Mouse (Mus musculus) layer of hippocampus, adult 11-12 months (tissue): ENCODE results near the gene Agbl1.
"Not testable (repeated sequence)": the region's sequence is repeated elsewhere in the genome, so short reads cannot be mapped to it uniquely, and the experiment has no call there.

Experiments used
- DNase-seq: peaks from one replicate; pipeline ENCODE4 v3.0.0; 2022; ENCODE audit warnings: low spot score

Agbl1 gene

DNA sequence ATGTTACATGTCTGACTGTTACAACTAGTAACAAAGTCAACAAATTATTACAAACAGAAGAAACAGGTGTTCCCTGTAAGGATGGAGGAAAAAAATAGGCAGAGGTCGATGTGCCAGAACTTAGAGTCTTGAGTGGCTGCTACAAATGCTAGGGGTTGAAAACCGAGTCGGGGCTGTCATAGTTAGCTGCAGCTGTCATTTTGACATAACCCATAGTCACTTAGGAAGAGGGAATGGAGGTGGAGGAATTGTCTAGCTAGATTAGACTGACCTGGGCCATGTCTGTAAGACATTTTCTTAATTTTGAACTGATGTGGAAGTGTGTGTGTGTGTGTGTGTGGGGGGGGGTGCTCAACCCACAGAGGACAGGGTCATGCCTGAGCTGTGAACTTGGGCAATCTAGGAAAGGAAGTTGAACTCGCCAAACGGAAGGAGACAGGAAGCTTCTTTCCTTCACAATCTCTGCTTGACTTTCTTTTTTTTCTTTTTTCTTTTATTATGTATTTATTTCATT, 364.9 kb downstream of the Agbl1 start:
- no peak for DNase-seq

DNA sequence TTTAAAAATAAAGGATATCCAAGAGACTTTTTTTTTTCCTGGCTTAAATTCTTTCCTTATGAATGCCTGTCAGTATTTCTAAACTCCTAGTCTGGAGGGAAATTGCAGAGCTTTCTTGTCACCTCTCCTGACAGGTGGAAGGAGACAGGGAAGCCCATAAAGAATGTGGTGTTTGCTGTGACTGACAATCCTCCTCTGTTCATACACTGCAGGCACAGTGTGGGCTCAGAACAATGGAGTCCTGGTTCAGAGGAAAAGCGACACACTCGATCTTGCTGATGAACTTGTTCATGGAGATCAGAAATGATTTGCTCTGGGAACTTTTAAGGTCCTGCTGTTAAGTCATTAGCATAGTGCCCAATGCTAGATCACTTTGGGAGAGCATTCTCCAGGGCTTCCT, 368.1 kb downstream of the Agbl1 start:
- no peak for DNase-seq

DNA sequence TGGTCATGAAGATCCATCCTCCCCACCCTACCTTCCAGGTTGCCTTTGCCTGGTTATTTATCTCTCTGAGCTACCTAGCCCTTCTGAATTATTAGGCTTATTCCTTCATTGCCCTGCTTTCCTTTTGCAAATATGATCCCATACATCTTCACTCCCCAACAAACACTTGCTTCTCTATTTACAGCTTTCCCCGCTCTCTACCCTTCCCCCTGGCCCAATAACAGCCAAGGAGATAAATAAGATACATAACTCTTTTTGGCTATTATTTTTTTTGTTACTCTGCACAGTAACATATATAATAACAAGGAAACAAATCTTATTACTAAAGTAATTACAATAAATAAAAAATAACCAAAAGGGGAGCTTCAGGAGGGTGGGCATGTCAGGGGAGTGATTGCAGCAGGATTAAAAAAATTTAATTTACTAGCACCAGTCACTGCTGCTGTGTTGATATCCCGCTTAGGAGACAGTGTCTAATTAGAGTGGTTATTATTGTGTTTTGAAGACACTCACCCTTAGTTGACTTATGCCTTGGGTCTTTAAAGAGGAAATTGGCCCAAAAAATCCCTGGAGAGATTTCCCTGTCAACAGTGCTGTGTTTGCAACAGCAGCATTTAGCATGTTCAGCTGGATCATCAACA, 370.5 kb downstream of the Agbl1 start:
- DNase-seq, result no peak

DNA sequence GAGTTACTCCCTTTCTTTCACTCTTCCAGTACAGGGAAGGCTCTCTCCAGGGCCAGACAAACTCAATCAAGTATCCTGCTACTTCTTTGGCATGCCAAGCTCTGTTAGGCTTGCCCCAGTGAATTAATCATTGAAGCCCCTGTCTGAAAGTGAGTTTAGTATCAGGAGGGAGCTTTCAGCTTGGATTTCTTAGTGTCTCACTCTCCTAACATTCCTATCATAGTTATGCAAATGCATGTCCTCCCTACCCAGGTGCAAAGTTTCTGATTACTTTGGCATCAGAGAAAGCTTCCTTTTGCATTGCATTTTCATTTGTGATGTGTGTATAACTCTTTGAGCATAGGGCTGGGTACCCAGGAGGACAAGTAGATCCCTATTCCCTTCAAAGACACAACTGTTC, 399.8 kb downstream of the Agbl1 start:
- DNase-seq, result no peak

DNA sequence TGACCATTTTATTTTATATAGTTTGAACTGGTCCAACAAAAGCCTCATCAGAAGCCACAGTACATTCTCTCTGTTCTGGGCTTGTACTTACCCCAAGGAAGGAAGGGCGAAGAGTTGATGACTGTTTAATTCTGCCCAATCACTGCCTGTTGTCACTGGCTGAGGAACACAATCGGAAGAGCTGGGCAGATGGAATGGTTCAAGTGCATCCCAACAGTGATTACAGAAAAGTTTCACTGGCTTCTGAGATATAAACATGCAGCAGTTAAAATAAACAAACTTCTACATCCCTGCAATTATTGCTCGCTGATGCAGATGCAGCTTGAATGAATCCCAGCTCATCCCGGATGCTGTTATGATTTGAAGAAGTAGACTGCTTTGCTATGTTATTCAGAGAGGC, 421.3 kb downstream of the Agbl1 start:
- no peak for DNase-seq

DNA sequence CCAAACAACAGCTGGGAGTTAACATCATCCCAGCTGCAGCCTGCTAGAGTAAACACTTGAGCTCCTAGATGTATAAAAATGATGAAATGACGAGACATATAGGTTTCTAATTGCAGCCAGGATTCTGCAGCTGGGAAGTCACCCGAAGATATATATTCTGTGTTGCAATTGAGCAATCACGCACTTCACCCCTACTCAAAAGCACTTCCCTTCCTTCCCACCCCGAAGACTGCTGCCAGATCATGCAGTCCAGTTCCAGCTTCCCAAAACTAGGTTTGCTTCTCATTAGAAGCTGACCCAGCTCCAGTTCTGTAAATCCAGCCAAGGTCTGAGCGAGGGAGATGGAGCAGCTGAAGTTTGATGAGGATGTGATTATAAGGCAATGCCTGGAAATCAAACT, 431.4 kb downstream of the Agbl1 start:
- no peak for DNase-seq

DNA sequence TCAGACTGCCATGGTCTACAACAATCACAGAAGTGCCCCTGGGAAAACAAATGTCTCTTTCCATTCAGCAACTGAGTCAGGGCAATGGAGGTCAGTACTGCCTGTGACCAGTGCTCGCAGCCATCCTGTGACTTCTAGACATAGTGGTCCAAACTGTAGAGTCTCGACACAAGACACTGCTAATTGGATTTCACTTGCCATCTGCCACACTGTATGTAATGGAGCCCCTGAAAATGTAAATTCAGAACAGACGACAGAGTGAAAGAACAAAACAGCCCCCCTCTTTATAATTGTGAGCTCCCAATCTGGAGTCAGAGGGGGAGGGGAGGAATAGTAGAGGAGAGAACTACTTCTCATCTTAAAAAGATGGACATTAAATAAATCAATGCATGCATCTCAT, 445.2 kb downstream of the Agbl1 start:
- DNase-seq, result no peak

DNA sequence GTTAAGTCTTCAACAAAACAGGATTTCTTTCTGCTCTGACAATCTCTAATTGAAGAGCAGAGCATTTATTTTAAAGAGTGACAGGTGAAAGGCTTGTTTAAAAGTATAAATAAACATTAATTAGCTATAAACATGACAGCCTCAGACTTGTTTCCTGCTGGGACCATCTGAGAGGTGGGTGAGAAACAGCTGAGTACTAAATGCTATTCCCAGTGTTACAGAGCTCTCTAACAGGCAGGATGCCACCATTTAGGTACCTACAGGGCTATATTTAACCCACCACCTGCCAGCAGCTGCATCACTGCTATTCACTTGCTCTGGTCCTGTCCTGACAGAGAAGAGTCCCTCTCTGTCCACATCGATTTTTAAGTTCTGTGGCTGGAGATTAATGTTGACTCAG, 471.5 kb downstream of the Agbl1 start:
- DNase-seq, result peak; percentile 26

DNA sequence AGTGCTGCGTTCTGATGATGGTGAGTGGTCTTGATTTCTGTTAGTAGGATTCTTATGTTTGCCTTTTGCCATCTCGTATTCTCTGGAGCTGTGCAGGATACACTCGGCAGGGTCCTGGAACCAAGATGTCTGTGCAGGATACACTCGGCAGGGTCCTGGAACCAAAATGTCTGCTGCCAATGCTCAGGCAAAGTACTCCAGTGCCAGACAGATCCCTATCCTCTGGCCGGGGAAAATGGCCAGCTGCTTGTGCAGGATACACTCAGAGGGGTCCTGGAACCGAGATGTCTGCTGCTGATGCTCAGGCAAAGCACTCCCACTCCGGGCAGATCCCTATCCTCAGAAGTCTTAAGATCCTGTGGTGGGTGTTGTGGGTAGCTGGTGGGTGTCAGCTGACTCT, 502.5 kb downstream of the Agbl1 start:
- not testable (repeated sequence) for DNase-seq

DNA sequence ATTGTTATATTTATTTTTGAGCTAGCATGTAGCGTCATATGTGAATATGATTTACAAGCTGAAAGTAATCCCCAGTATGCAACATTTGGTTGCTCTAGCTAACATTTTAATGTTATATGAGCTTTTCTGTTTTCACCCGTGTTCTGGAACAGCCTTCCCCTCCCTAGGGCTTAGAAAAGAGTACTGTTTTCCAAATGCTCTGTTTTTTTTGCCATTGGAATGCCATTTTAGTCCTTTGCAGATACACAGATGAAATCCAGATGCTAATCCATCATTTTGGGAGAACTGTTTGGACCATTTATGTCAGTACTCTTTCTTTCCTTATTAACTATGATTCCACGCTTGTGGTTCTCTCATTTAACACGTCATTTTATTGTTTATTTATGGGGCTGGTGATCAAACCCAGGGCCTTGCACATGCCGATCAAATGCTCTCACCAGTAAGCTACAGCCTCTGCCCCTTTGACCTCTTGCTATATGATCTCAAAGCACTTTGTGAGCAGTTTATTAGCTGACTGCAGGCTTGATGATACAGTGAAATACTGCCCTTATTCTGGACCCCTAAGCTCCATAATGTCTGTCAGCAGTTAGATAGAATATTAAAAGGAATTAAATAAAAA, 547.7 kb downstream of the Agbl1 start:
- DNase-seq, result no peak

DNA sequence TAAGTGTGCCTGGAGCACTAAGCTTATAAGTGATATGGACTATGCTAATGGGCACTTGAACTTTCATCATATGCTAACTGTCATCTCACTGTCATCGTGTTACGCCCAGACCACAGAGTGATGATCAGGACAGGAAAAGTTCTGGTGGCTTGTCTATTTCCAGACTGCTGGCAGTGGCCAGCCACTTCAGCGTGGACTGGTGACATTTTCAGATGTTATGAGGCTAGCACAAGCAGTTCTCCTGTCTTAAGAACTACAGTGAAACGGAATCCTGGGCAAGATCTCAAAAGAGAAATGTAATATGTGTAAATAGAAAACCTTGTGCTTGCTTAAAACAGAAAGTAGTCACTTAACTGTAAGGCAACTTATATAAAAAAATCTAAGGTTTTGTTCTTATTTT, 550.8 kb downstream of the Agbl1 start:
- no peak for DNase-seq

DNA sequence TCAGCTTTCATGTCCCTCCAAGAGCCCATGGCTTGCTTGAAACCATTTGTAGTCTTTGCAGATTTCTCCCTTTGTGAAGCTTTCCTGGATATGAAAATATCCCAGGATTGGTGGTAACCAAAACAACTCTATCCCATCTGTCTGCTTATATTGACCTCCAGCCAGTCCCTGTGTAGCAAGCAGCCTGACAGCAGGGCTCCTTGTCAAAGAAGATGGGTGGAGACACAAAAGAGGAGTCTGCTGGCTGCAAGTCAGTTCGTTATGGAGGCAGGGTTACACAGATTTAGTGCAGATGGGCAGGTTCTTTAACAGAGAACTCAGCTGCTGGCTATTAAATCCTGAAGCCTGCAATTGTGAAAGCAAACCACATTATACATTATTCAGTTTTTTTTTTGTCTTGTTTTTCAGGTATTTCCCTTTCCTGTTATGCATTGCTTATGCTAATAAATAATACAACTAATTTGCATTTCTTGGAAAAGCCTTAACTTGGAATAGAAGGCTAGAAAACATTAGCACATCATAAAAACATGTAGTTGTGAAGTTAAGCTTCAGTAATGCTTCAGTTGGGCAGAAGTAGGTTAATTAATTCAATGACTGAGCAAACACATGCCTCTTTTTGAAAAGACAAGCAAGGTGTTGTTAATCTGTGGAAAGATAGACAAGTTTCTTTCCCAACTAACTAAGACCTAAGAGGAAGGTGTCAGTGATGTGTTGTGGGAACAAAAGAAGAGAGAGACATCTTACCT, 559.0 kb downstream of the Agbl1 start:
- no peak for DNase-seq

DNA sequence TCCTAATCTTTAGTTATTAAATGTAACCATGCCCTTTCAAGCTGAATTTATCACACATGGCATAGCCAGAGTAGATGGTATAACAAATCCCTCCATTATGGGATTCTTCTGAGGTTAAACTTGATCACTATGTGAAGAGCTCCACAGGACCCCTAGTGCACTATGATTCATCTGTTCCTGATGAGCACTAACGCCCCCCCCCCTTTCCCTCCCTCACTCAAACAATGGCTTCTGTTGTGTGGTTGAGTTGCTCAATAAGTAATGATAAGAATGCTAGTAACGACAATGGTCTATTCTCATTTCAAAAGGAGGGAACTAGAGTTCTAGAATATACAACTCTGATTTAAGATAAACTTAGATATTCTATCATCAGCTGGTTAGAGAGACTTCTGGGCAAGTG, 560.4 kb downstream of the Agbl1 start:
- DNase-seq, result no peak

DNA sequence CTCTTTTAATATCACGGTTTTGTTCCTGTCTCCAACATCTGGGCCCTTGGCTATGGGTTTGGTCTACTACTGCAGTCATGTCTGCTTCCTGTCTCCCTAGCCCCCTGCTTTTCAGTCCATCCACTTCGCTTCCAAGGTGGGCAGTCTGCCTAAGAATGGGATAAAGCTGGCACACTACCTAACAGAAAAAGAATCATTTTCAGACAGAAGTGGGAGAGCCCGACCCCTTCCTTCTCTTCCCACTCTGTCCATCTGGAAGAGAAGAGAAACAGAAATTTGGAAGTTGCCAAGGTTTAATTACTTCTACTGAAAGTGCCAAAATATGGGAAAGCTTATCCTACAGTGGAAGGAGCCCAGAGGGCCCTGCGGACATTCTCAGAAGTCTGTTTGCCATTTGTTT, 561.6 kb downstream of the Agbl1 start:
- DNase-seq, result no peak

DNA sequence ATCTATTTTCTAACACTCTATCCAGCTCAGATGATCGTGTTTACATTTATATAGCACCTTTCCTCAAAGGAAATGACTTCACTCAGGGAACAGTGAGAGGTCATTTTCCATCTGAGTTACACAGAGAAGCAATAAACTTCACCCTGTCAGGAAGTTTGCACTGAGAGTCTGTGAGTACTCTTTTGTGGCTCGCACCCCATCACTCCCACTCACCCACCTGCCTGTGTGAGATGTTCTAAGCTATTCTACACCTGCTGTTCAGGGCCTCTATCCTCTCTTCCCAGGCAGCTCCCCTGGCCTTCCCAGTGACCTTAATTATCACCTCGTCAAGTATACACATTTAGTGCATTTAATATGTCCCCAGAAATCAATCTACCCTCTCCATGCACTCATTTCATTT, 580.3 kb downstream of the Agbl1 start:
- no peak for DNase-seq

DNA sequence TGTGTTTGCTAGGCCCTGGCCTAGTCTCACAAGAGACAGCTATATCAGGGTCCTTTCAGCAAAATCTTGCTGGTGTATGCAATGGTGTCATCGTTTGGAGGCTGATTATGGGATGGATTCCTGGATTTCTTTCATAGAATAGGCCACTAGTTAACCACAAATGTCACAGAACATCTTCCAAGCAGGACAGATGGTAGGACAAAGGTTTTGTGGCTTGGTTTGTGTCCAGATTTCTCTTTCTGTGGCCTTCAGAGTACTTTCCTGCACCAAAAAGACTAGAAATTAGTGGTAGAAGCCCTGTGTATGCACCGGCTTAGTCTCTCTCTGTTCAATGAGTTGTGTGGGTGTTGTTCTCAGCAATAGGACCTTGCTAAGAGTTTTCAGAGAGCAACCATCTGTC, 590.9 kb downstream of the Agbl1 start:
- DNase-seq, result peak; percentile 2

DNA sequence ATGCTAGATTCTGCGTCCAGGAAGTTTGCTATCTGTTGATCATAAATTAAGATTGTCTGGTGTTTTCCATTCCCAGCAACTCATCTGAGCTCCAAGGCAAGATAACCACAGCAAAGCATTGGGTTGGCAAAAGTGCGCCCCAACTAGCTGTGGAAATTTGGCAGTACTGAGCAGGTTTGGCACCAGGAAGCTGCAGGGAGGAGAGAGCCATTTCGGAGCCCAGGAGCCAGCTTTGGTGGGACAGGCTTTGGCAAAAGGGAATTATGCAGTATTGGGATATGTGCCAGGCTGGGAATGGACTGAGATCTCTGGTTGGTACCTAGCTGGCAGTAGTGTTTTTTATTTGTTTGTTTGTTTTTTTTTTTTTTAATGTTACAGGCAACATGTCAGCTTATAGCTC, 612.5 kb downstream of the Agbl1 start:
- DNase-seq, result no peak

DNA sequence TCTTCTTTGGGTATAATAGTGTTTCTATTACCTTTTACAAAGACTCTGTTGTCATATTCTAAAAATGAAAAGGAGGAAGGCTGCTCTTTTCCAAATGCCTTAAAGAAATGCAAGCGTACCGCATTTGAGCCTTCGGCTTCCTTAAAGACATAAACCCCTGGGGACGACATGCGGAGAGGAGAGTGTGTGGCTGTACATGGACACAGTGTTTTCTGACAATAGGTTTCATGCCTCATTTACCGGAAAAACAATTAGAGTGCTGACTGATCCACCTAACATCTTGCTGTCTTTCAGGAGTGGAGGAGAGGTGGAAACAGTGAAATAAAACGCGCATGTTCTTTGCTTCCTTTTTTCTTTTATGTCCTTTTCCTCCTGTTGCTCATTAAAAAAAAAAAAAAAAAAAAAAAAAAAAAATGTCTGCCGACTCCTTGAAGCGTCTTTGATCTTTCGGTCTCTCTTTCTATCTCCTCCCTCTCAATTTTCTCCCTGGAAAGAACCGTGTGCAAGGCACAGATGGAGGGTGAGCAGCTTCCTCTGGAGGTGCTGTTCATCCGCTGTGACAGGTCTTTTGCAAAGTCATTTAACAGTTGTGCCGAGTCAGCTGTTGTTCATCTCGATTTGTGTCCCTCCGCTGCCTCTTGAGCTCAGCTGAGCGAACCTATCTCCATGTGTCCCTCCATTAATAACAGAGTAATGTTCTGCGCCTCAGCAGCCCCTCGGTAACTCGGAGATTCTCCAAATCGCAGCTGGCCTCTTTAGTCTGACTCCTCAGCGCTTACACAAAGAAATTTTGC, 659.9 kb downstream of the Agbl1 start:
- DNase-seq, result peak; percentile 9

DNA sequence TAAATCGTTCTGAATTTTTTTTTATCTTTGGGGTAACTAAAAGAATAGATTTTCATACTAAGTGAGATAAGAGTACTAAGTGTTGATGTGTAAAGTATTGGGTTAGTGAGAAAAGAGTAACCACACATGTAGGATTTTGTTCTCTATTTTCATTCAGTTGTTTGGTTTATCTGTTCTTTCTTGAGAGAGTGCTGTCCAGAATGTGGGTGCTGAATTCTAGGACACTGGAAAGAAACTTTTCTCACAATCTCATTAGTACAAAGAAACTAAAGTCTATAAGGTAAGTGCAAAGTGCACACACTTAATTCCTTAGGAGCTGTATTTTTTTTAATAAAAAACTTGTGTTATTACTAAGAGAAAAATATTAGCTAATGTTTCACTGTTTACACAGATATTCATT, 674.4 kb downstream of the Agbl1 start:
- no peak for DNase-seq

DNA sequence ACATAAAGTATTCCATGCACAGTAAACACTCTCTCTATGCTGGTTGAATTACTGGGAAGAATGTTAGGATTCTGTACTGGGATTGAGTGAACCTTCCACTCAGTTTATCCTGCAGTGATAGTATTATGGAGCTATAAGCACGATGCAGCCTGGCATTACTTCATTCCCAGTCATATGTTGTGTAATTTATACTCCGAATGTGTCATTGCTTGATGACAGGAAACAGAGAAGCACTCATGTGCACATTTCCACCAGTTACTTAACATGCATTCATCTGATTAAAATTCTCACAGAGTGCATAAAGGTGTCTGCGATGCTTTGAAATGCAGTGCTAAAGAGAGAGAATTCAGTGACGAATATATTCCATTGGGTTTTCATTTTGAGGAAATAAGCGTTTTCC, 682.0 kb downstream of the Agbl1 start:
- DNase-seq, result no peak

DNA sequence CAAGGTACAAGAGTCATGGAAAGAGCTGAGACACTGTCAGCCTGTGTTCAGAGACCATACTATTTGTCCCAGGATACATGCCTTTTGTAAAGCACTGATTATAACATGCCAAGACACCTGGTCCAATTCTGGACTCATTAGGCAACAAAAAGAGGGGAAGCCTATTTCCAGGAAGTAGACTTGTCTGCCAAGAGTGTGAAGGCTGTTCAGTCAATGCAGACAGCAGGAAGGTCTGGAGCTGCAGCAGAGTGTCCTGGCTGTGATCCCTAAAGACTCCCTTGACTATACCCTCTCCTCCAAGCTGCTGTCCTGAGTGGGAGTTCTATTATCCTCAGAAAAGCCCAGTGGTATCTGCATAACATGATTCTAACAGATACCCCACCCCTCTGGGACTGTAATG, 689.2 kb downstream of the Agbl1 start:
- DNase-seq, result no peak

DNA sequence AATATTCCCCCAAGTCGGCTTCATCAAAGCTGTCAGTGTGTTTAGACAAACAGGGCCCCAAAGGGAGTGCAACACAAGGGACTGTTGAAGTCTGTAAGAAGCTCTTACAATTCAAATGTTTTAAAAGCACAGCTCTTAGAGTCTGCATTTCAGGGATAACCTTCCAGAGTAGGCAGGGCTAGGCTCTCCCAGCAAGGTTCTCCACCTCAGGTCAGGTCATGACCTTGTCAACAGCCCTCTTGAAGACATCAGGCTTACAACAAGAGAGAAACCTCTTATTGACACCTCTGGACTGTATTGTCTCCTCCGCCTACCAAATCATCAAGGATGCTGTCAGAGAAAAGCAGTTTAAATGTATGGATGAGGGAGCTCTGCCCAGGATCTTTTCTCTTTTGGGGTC, 692.0 kb downstream of the Agbl1 start:
- DNase-seq, result no peak

DNA sequence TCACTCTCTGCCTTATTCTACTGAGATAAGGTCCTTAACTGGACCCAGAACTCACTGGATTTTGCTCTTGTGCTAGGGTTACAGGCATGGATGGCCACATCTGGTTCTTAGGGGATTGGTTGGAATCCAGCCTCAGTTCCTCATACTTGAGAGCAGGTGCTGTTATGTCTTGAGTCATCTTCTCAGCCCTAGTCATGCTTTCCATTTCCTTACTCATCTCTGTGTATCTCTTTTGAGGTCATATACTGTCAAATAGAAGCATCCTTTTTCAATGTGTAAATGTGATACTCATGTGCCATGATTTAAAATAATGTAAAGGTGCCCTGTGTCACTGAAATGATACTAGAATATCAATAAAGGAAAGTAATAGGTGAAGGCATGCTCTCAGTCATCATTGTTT, 705.5 kb downstream of the Agbl1 start:
- DNase-seq, result no peak
